Mouse (Mus musculus) small intestine, adult 2 months (tissue): ENCODE results near the gene Helz. TPM values are rescaled to one million over a fixed set of nuclear protein-coding genes. Genes with fewer than 3 reads are reported as not detected.

ENCODE experiments used
- H3K27ac ChIP-seq: fragments of 200-500 bp; 2 replicates; pipeline ENCODE4 v1.5.1; 2012; ENCODE audit warnings: low read depth, low read length, control low read depth, inconsistent platforms; ENCODE audit not compliant: insufficient read depth
- H3K27me3 ChIP-seq: fragments of 200-500 bp; 2 replicates; pipeline ENCODE4 v1.6.1; 2012; ENCODE audit warnings: mild to moderate bottlenecking, moderate library complexity, low read length, inconsistent platforms; ENCODE audit not compliant: control insufficient read depth, insufficient read depth
- H3K36me3 ChIP-seq: fragments of 200-500 bp; 2 replicates; pipeline ENCODE4 v1.6.1; 2012; ENCODE audit warnings: mild to moderate bottlenecking, low read length, control low read depth, inconsistent platforms; ENCODE audit not compliant: control insufficient read depth, insufficient read depth
- H3K4me1 ChIP-seq: fragments of 200-500 bp; 2 replicates; pipeline ENCODE4 v1.6.1; 2012; ENCODE audit warnings: low read length, inconsistent platforms, mixed read lengths; ENCODE audit not compliant: control insufficient read depth, insufficient read depth, insufficient read length
- H3K4me3 ChIP-seq: fragments of 200-500 bp; 2 replicates; pipeline ENCODE4 v1.5.1; 2012; ENCODE audit warnings: low read depth, mild to moderate bottlenecking, control low read depth, inconsistent platforms, low read length, moderate library complexity
- CTCF ChIP-seq: fragments of 200-500 bp; IDR thresholded peaks from 2 replicates; pipeline ENCODE4 v1.5.1; 2012; ENCODE audit warnings: low read depth, mild to moderate bottlenecking, control low read depth, inconsistent platforms, low read length, moderate library complexity, mixed read lengths; ENCODE audit not compliant: insufficient replicate concordance, insufficient read length; ENCODE audit errors: extremely low read depth
- POLR2A ChIP-seq: fragments of 200-500 bp; IDR thresholded peaks from 2 replicates; pipeline ENCODE4 v1.6.1; 2012; ENCODE audit warnings: low read depth, mild to moderate bottlenecking, control low read depth, inconsistent platforms, low read length, moderate library complexity
- WGBS: fragments of 180-500 bp; shearing (Covaris S2); methylation state at CpG from one replicate; pipeline ENCODE4 v1.1.7; 2018; 5-methylcytosine and 5-hydroxymethylcytosine counted together
- polyA plus RNA-seq: library from polyadenylated mRNA; depleted of rRNA; stranded (reverse); fragments of >200 nt; gene quantifications from 2 replicates; pipeline ENCODE4 v1.2.3, GENCODE M21; 2012

The Helz gene
- polyA plus RNA-seq, 1 experiment: 19.5 TPM

- H3K4me1 ChIP-seq: no peaks in the 10 kb centered on the region
- TF ChIP-seq POLR2A (no peak), CTCF (no peak)
- WGBS: 84% methylated on average over 7 of the region's 7 CpGs
Observed at GRCm38 (mm10) chr11:107721057-107721456, 173.3 kb downstream of the Helz start.

GRCm38 (mm10) chr11:107724603-107725002 is 176.9 kb downstream of the Helz start:
- Histone ChIP-seq H3K36me3 (no peaks in the 10 kb centered on the region), H3K27me3 (no peaks in the 10 kb centered on the region), H3K4me1 (no peaks in the 10 kb centered on the region), H3K27ac (no peak overlapping the region), H3K4me3 (no peak overlapping the region)
- 65% methylated on average over 8 of the region's 8 CpGs for WGBS
- no peak for TF ChIP-seq CTCF
- TF ChIP-seq POLR2A: no peak

More at GRCm38 (mm10) chr11:107721057-107721456, 173.3 kb downstream of the Helz start:
- Histone ChIP-seq H3K36me3 (no peaks in the 10 kb centered on the region), H3K27ac (no peak overlapping the region), H3K27me3 (no peaks in the 10 kb centered on the region), H3K4me3 (no peak overlapping the region)

GRCm38 (mm10) chr11:107728073-107728863 is 180.5 kb downstream of the Helz start:
- H3K27ac ChIP-seq: no peak overlapping the region
- TF ChIP-seq POLR2A: no peak
- no peak for TF ChIP-seq CTCF
- H3K4me1 ChIP-seq: no peaks in the 10 kb centered on the region
- 66% methylated on average over 13 of the region's 13 CpGs for WGBS
- H3K36me3 ChIP-seq: no peaks in the 10 kb centered on the region
- H3K4me3 ChIP-seq: no peak overlapping the region
- H3K27me3 ChIP-seq: no peaks in the 10 kb centered on the region

GRCm38 (mm10) chr11:107729141-107729540 is 181.4 kb downstream of the Helz start:
- WGBS: 75% methylated on average over 7 of the region's 7 CpGs
- Histone ChIP-seq H3K4me3 (no peak overlapping the region), H3K27me3 (no peaks in the 10 kb centered on the region), H3K36me3 (no peaks in the 10 kb centered on the region), H3K4me1 (no peaks in the 10 kb centered on the region), H3K27ac (no peak overlapping the region)
- TF ChIP-seq CTCF (no peak), POLR2A (no peak)

GRCm38 (mm10) chr11:107730940-107731339 is 183.2 kb downstream of the Helz start:
- WGBS: 72% methylated on average over 4 of the region's 4 CpGs
- Histone ChIP-seq H3K4me1 (no peaks in the 10 kb centered on the region), H3K27me3 (no peaks in the 10 kb centered on the region), H3K4me3 (no peak overlapping the region), H3K36me3 (no peaks in the 10 kb centered on the region), H3K27ac (no peak overlapping the region)
- TF ChIP-seq POLR2A (no peak), CTCF (no peak)

GRCm38 (mm10) chr11:107731498-107731897 is 183.8 kb downstream of the Helz start:
- H3K4me1 ChIP-seq: no peaks in the 10 kb centered on the region
- no peaks in the 10 kb centered on the region for H3K36me3 ChIP-seq
- no peak overlapping the region for H3K4me3 ChIP-seq
- TF ChIP-seq CTCF (no peak), POLR2A (no peak)
- no peaks in the 10 kb centered on the region for H3K27me3 ChIP-seq
- 58% methylated on average over 5 of the region's 5 CpGs for WGBS
- H3K27ac ChIP-seq: no peak overlapping the region

- Histone ChIP-seq H3K4me1 (no peaks in the 10 kb centered on the region), H3K27ac (no peak overlapping the region), H3K36me3 (no peaks in the 10 kb centered on the region), H3K27me3 (no peaks in the 10 kb centered on the region; the same call in 1 of the 2 replicates), H3K4me3 (no peak overlapping the region)
- 64% methylated on average over 7 of the region's 7 CpGs for WGBS
- no peak for TF ChIP-seq POLR2A
- no peak for TF ChIP-seq CTCF
Observed at GRCm38 (mm10) chr11:107734133-107734532, 186.4 kb downstream of the Helz start.
